In genomic region chr8:83898985-83899362, GRCm38 (mm10) we compare ENCODE assay signal across 8 mouse cellular contexts. TPM values are rescaled to one million over a fixed set of nuclear protein-coding genes. Genes with fewer than 3 reads are reported as not detected.
DNase-seq lines count a peak whose midpoint lies in the region; ATAC-seq and TF ChIP-seq lines count a peak whose summit lies in the region.

No protein-coding gene starts in this region.

- TF ChIP-seq CTCF in testis, adult 2 months (IDR thresholded peaks at IDR 0.05; ENCODE audit: control insufficient read depth, insufficient read depth, insufficient replicate concordance, low read depth, low read length): no peak

- 0% methylated on average over 13 of the region's 13 CpGs for WGBS in hindbrain, embryonic 16.5 days
- WGBS in limb, embryonic 12.5 days: 2% methylated on average over 13 of the region's 13 CpGs
- WGBS in midbrain, embryonic 15.5 days: under 1% methylated on average over 13 of the region's 13 CpGs

- H3K27ac ChIP-seq in hindbrain, embryonic 16.5 days (ENCODE audit: low read depth, low read length): peak overlapping the region; percentile 100
- peak overlapping the region; percentile 99 for H3K27ac ChIP-seq in limb, embryonic 12.5 days
- H3K27ac ChIP-seq in midbrain, embryonic 15.5 days: peak overlapping the region; percentile 99
- H3K27ac ChIP-seq in testis, adult 2 months (ENCODE audit: control insufficient read depth, insufficient read depth, low read depth, low read length): peak overlapping the region; percentile 19; the same call in 1 of the 2 replicates

- peak overlapping the region; percentile 93 for H3K4me3 ChIP-seq in hindbrain, embryonic 16.5 days (ENCODE audit: low read length)
- peak overlapping the region; percentile 99 for H3K4me3 ChIP-seq in limb, embryonic 12.5 days (replicated peaks)
- H3K4me3 ChIP-seq in midbrain, embryonic 15.5 days: peak overlapping the region; percentile 88
- peak overlapping the region; percentile 26; the same call in 1 of the 2 replicates for H3K4me3 ChIP-seq in testis, adult 2 months (ENCODE audit: control insufficient read depth, low read depth, low read length)

- no peak for TF ChIP-seq POLR2A in testis, adult 2 months (IDR thresholded peaks at IDR 0.05; ENCODE audit: control insufficient read depth, low read depth, low read length)

- intact Hi-C loops in heart, postnatal 25 days (cut with DNase I): no loop called here

- ATAC-seq in hindbrain, embryonic 16.5 days: peak; percentile 37
- peak; percentile 32 for ATAC-seq in limb, embryonic 12.5 days (ENCODE audit: insufficient number of reproducible peaks, insufficient read depth, low FRiP score, low TSS enrichment, low read depth)
- peak; percentile 21 for ATAC-seq in midbrain, embryonic 15.5 days (replicated peaks)

- peak overlapping the region; percentile 83 for H3K4me2 ChIP-seq in hindbrain, embryonic 16.5 days (ENCODE audit: low read length)
- H3K4me2 ChIP-seq in limb, embryonic 12.5 days: peak overlapping the region; percentile 84
- peak overlapping the region; percentile 75 for H3K4me2 ChIP-seq in midbrain, embryonic 15.5 days

- peak overlapping the region; percentile 98 for H3K9ac ChIP-seq in hindbrain, embryonic 16.5 days (ENCODE audit: low read depth, low read length)
- H3K9ac ChIP-seq in limb, embryonic 12.5 days (replicated peaks): peak overlapping the region; percentile 95; the same call in 1 of the 2 replicates
- H3K9ac ChIP-seq in midbrain, embryonic 15.5 days: peak overlapping the region; percentile 97

- H3K27me3 ChIP-seq in hindbrain, embryonic 16.5 days (replicated peaks; ENCODE audit: control insufficient read depth, insufficient read depth, low read length): peaks cover 3% of the 10 kb centered on the region
- peaks cover 27% of the 10 kb centered on the region for H3K27me3 ChIP-seq in limb, embryonic 12.5 days
- peaks cover 9% of the 10 kb centered on the region for H3K27me3 ChIP-seq in midbrain, embryonic 15.5 days (replicated peaks)
- H3K27me3 ChIP-seq in testis, adult 2 months (ENCODE audit: control insufficient read depth, insufficient read depth, low read length): no peaks in the 10 kb centered on the region

- peak; percentile 96 for DNase-seq in heart, adult 11 months
- no peak for DNase-seq in heart, postnatal 25 days (ENCODE audit: low spot score)
- DNase-seq in adipocyte (ENCODE audit: low spot score): peak; percentile 87
- DNase-seq in fibroblast of lung, adult 2 months (ENCODE audit: low read depth): peak; percentile 65

- peaks cover 36% of the 10 kb centered on the region for H3K4me1 ChIP-seq in hindbrain, embryonic 16.5 days (ENCODE audit: control insufficient read depth, insufficient read depth, low read depth, low read length)
- H3K4me1 ChIP-seq in limb, embryonic 12.5 days (replicated peaks): peaks cover 46% of the 10 kb centered on the region
- H3K4me1 ChIP-seq in midbrain, embryonic 15.5 days: peaks cover 44% of the 10 kb centered on the region
- H3K4me1 ChIP-seq in testis, adult 2 months (ENCODE audit: control insufficient read depth, insufficient read depth, low read length): peaks cover 28% of the 10 kb centered on the region

- no peaks in the 10 kb centered on the region for H3K36me3 ChIP-seq in hindbrain, embryonic 16.5 days (ENCODE audit: control insufficient read depth, insufficient read depth, low read length)
- H3K36me3 ChIP-seq in limb, embryonic 12.5 days: no peaks in the 10 kb centered on the region
- H3K36me3 ChIP-seq in midbrain, embryonic 15.5 days (replicated peaks): no peaks in the 10 kb centered on the region
- no peaks in the 10 kb centered on the region for H3K36me3 ChIP-seq in testis, adult 2 months (ENCODE audit: control insufficient read depth, insufficient read depth, low read length)

- no peaks in the 10 kb centered on the region for H3K9me3 ChIP-seq in hindbrain, embryonic 16.5 days (ENCODE audit: control insufficient read depth, low read length)
- H3K9me3 ChIP-seq in limb, embryonic 12.5 days: no peaks in the 10 kb centered on the region
- H3K9me3 ChIP-seq in midbrain, embryonic 15.5 days: no peaks in the 10 kb centered on the region

RNA-seq across cellular contexts. Expression of gene Adgrl1, which starts 0.9 kb away (rescaled TPM):
- total RNA-seq in heart, postnatal 25 days (2021): 10 to 100 TPM; 12.7 to 17.8 TPM
- 50.9 and 53.0 TPM in 2 replicates for polyA plus RNA-seq in hindbrain, embryonic 16.5 days (2015; fragmentation: Nextera tagmentation; extraction: Ambion mirVana)
- 28.2 and 32.7 TPM in 2 replicates for polyA plus RNA-seq in limb, embryonic 12.5 days (2016; fragmentation: Nextera tagmentation; extraction: Ambion mirVana)
- polyA plus RNA-seq in midbrain, embryonic 15.5 days (2015; fragmentation: Nextera tagmentation; extraction: Ambion mirVana): 67.2 and 68.0 TPM in 2 replicates
- 54.3 and 64.0 TPM in 2 replicates for polyA plus RNA-seq in testis, adult 2 months (2012; rRNA removed)

RNA-seq across cellular contexts. Expression of gene Gm10644, which starts 56.0 kb away (rescaled TPM):
- total RNA-seq in heart, postnatal 25 days (2021): under 1 TPM; 0.61 to 0.70 TPM
- polyA plus RNA-seq in hindbrain, embryonic 16.5 days (2015; fragmentation: Nextera tagmentation; extraction: Ambion mirVana): 0.97 and 0.98 TPM in 2 replicates
- 0.40 and 0.63 TPM in 2 replicates for polyA plus RNA-seq in limb, embryonic 12.5 days (2016; fragmentation: Nextera tagmentation; extraction: Ambion mirVana)
- polyA plus RNA-seq in midbrain, embryonic 15.5 days (2015; fragmentation: Nextera tagmentation; extraction: Ambion mirVana): 0.93 and 1.00 TPM in 2 replicates
- polyA plus RNA-seq in testis, adult 2 months (2012; rRNA removed): 14.9 and 15.2 TPM in 2 replicates

RNA-seq across cellular contexts. Expression of gene Asf1b, which starts 56.3 kb away (rescaled TPM):
- 1 to 10 TPM; 1.1 to 1.7 TPM for total RNA-seq in heart, postnatal 25 days (2021)
- polyA plus RNA-seq in hindbrain, embryonic 16.5 days (2015; fragmentation: Nextera tagmentation; extraction: Ambion mirVana): 9.8 and 14.6 TPM in 2 replicates
- 52.2 and 54.3 TPM in 2 replicates for polyA plus RNA-seq in limb, embryonic 12.5 days (2016; fragmentation: Nextera tagmentation; extraction: Ambion mirVana)
- polyA plus RNA-seq in midbrain, embryonic 15.5 days (2015; fragmentation: Nextera tagmentation; extraction: Ambion mirVana): 8.0 and 10.9 TPM in 2 replicates
- polyA plus RNA-seq in testis, adult 2 months (2012; rRNA removed): 65.0 and 73.8 TPM in 2 replicates

Comparison
In these comparisons a context has a peak if more than half of its experiments do, and no peak if none do; other contexts are left out.
1. H3K27ac ChIP-seq: peak in every context shown above with its lines; median percentile 100 in hindbrain, embryonic 16.5 days; 99 in limb, embryonic 12.5 days; 99 in midbrain, embryonic 15.5 days; 19 in testis, adult 2 months.
2. H3K4me3 ChIP-seq: peak in every context shown above with its lines; median percentile 99 in limb, embryonic 12.5 days; 93 in hindbrain, embryonic 16.5 days; 88 in midbrain, embryonic 15.5 days; 26 in testis, adult 2 months.